Mouse (Mus musculus) R1 (cell line): ENCODE measurements around the gene BC016579.

Experiments
- DNase-seq: peaks from one replicate; pipeline ENCODE4 v3.0.0-alpha.2; 2018; ENCODE audit warnings: low read depth, low spot score

The BC016579 gene

GRCm38 (mm10) chr16:45653934-45654332, at the start of gene BC016579:
Gene BC016579, minus strand, starts transcription at chr16:45654068.
- peak; percentile 28 for DNase-seq

GRCm38 (mm10) chr16:45699301-45699700, 45.4 kb upstream of the BC016579 start:
- no peak for DNase-seq

GRCm38 (mm10) chr16:45697996-45698395, 44.1 kb upstream of the BC016579 start:
- DNase-seq: no peak

GRCm38 (mm10) chr16:45695445-45696160, 41.7 kb upstream of the BC016579 start:
- DNase-seq: no peak

- no peak for DNase-seq
Observed at GRCm38 (mm10) chr16:45693558-45693957, 39.7 kb upstream of the BC016579 start, which contains the start of gene Tmprss7. Gene Tmprss7, minus strand, starts transcription at chr16:45693658.

GRCm38 (mm10) chr16:45692851-45693250, 39.0 kb upstream of the BC016579 start:
- no peak for DNase-seq

GRCm38 (mm10) chr16:45690178-45690577, 36.3 kb upstream of the BC016579 start:
- DNase-seq: peak; percentile 80

- no peak for DNase-seq
Observed at GRCm38 (mm10) chr16:45686833-45687232, 33.0 kb upstream of the BC016579 start.

GRCm38 (mm10) chr16:45685295-45685694, 31.4 kb upstream of the BC016579 start:
- no peak for DNase-seq

GRCm38 (mm10) chr16:45684815-45685214, 30.9 kb upstream of the BC016579 start:
- DNase-seq: peak; percentile 46

- peak; percentile 40 for DNase-seq
Observed at GRCm38 (mm10) chr16:45676462-45676861, 22.6 kb upstream of the BC016579 start.

GRCm38 (mm10) chr16:45670005-45670404, 16.1 kb upstream of the BC016579 start:
- DNase-seq: no peak

GRCm38 (mm10) chr16:45668178-45668577, 14.3 kb upstream of the BC016579 start:
- DNase-seq: no peak

- no peak for DNase-seq
Observed at GRCm38 (mm10) chr16:45666136-45666535, 12.3 kb upstream of the BC016579 start.

GRCm38 (mm10) chr16:45662381-45662780, 8.5 kb upstream of the BC016579 start:
- no peak for DNase-seq

GRCm38 (mm10) chr16:45659596-45659995, 5.7 kb upstream of the BC016579 start:
- DNase-seq: no peak

GRCm38 (mm10) chr16:45658248-45658647, 4.4 kb upstream of the BC016579 start:
- no peak for DNase-seq

GRCm38 (mm10) chr16:45657574-45658159, 3.8 kb upstream of the BC016579 start:
- no peak for DNase-seq

- DNase-seq: no peak
Observed at GRCm38 (mm10) chr16:45654465-45654864, 597 bp upstream of the BC016579 start.

- DNase-seq: peak; percentile 59
Observed at GRCm38 (mm10) chr16:45653009-45653933, 597 bp downstream of the BC016579 start.

GRCm38 (mm10) chr16:45651497-45651896, 2.4 kb downstream of the BC016579 start:
- no peak for DNase-seq

- DNase-seq: no peak
Observed at GRCm38 (mm10) chr16:45644380-45644779, 9.5 kb downstream of the BC016579 start.
